19 mouse cellular contexts compared by ENCODE assay signal in the genomic region with DNA sequence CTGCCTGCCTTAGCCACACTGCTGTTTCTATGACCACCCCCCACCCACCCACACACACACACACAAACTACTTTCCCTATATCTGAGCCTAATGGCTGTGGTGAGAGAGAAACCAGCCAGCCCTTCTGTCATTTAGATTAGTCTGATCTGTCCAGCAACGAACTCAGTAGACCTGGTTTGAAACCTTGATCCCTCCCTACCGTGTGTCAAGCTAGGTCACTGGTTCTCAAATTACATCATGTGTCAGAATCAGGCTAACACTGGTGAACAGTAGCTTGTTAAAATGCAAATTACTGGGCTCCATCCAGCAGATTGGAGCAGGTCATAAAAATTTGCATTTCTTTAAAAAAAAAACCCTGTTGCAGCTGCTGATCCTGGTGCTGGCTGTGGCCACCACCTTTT. TPM values are rescaled to one million over a fixed set of nuclear protein-coding genes. Genes with fewer than 3 reads are reported as not detected.
DNase-seq lines count a peak whose midpoint lies in the region; ATAC-seq lines count a peak whose summit lies in the region.
"Had no signal": no experiment of that assay in that cellular context is flagged by ENCODE, and none has a peak within 500 bp of the region (broad histone marks: within the 10 kb centered on the region; RNA-seq: fewer than 3 reads in every experiment).

No protein-coding gene starts in this region.

- no peaks in the 10 kb centered on the region for H3K36me3 ChIP-seq in forebrain, embryonic 13.5 days (ENCODE audit: poor library complexity, severe bottlenecking)
- H3K36me3 ChIP-seq: embryonic facial prominence, embryonic 12.5 days; limb, embryonic 13.5 days had no signal

- H3K4me3 ChIP-seq in forebrain, embryonic 13.5 days: no peak overlapping the region
- H3K4me3 ChIP-seq: embryonic facial prominence, embryonic 12.5 days; limb, embryonic 13.5 days; myocyte had no signal

- 0 out of 2 replicates have a peak, but pooled peaks cover 3% of the 10 kb centered on the region for H3K9me3 ChIP-seq in forebrain, embryonic 13.5 days (replicated peaks)
- H3K9me3 ChIP-seq: embryonic facial prominence, embryonic 12.5 days; limb, embryonic 13.5 days had no signal

- H3K9ac ChIP-seq in forebrain, embryonic 13.5 days: 0 out of 2 replicates have a peak overlapping the region, but pooled peaks have one; percentile 12
- H3K9ac ChIP-seq: embryonic facial prominence, embryonic 12.5 days; limb, embryonic 13.5 days had no signal

- peaks cover 9% of the 10 kb centered on the region; the same call in 1 of the 2 replicates for H3K27me3 ChIP-seq in forebrain, embryonic 13.5 days
- H3K27me3 ChIP-seq: embryonic facial prominence, embryonic 12.5 days; limb, embryonic 13.5 days had no signal

- 0 out of 2 replicates have a peak overlapping the region, but pooled peaks have one; percentile 32 for H3K27ac ChIP-seq in forebrain, embryonic 13.5 days
- H3K27ac ChIP-seq: embryonic facial prominence, embryonic 12.5 days; limb, embryonic 13.5 days had no signal

- peak; percentile 31 for DNase-seq in kidney, adult 18-20 months
- no peak for DNase-seq in kidney, postnatal 10 days
- DNase-seq in A20 (ENCODE audit: low read depth, low spot score) (peak; percentile 50), ES-CJ7 (ENCODE audit: low read depth, low spot score) (peak; percentile 86)
- DNase-seq in left cerebral cortex, adult 18-20 months (ENCODE audit: low spot score in 2 of 2): no peak
- DNase-seq in spleen, postnatal 10 days (ENCODE audit: low spot score in 2 of 2): no peak
- DNase-seq: adrenal gland, adult 8-10 months; cerebellum, adult 9-10 months; gastrocnemius, postnatal 14 days; lung, postnatal 36 days; right cerebral cortex, postnatal 25 days had no signal

- H3K4me1 ChIP-seq in forebrain, embryonic 13.5 days: peaks cover 26% of the 10 kb centered on the region
- H3K4me1 ChIP-seq: embryonic facial prominence, embryonic 12.5 days; limb, embryonic 13.5 days had no signal

- H3K4me2 ChIP-seq in forebrain, embryonic 13.5 days: no peak overlapping the region
- H3K4me2 ChIP-seq: embryonic facial prominence, embryonic 12.5 days; limb, embryonic 13.5 days had no signal

- no peak for ATAC-seq in forebrain, embryonic 13.5 days
- ATAC-seq: CD4-positive, CD25-positive, alpha-beta regulatory T cell, adult 4 months had no signal

- 2% methylated on average over 2 of the region's 2 CpGs for WGBS in forebrain, embryonic 13.5 days

RNA-seq across cellular contexts. Expression of a gene that starts 43.3 kb away (rescaled TPM):
- 1.9 and 2.7 TPM in 2 replicates for polyA plus RNA-seq in forebrain, embryonic 13.5 days (2015; fragmentation: Nextera tagmentation; extraction: Ambion mirVana)
- 100 to 1,000 TPM; 171 to 184 TPM for total RNA-seq in left cerebral cortex, adult 18-20 months (2021)
- total RNA-seq: gastrocnemius, postnatal 14 days; heart, postnatal 25 days had no signal
- polyA plus RNA-seq: CD4-positive, CD25-positive, alpha-beta regulatory T cell, adult 4 months; limb, embryonic 13.5 days; liver, embryonic 16.5 days; myocyte; thymus, postnatal 0 days had no signal

Comparison
In these comparisons a context has a peak if more than half of its experiments do, and no peak if none do; other contexts are left out.
1. DNase-seq: peak in kidney, adult 18-20 months (single experiment), A20 (single experiment) and ES-CJ7 (single experiment); none in kidney, postnatal 10 days (single experiment), left cerebral cortex, adult 18-20 months (0 of 2) and spleen, postnatal 10 days (0 of 2).